11 mouse cellular contexts compared by ENCODE assay signal in the genomic region with DNA sequence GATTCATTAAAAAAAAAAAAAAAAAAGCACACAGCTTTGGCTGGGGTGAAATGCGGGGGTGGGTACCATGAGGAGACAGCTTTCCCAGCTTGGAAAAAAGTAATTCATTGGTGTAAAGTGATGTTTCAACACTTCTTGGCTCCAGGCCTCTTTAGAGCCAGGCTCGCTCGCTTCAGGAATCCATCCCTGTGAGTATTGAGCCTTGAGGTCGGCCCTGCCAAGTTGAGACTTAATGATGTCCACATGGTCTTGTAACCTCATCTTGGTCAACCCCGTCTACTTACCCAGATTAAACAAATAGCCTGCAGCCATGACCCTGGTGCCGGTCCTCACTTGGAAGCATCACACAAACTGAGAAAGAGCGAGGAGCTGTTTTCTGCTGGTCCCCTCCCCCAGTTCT.
DNase-seq lines count a peak whose midpoint lies in the region; ATAC-seq lines count a peak whose summit lies in the region.
"Had no signal": no experiment of that assay in that cellular context is flagged by ENCODE, and none has a peak within 500 bp of the region (broad histone marks: within the 10 kb centered on the region; RNA-seq: fewer than 3 reads in every experiment).

No protein-coding gene starts in this region.

- H3K9ac ChIP-seq in lung, embryonic 15.5 days = no peak overlapping the region
- H3K9ac ChIP-seq: liver, embryonic 14.5 days; stomach, embryonic 15.5 days had no signal

- no peak overlapping the region for H3K4me2 ChIP-seq in lung, embryonic 15.5 days
- H3K4me2 ChIP-seq: stomach, embryonic 15.5 days had no signal

- peak; percentile 90 for DNase-seq in 3T3-L1 (ENCODE audit: low read depth, low spot score)
- peak; percentile 97 for DNase-seq in NIH3T3 (ENCODE audit: low read depth)
- peak; percentile 97 for DNase-seq in fibroblast of lung, adult 2 months (ENCODE audit: low read depth)
- no peak for DNase-seq in cerebellum, adult 11-12 months
- no peak for DNase-seq in layer of hippocampus, adult 11-12 months (ENCODE audit: low spot score)
- DNase-seq in natural killer cell, adult 2 months (ENCODE audit: low spot score in 2 of 2) = no peak
- DNase-seq: kidney, adult 18-20 months; right cerebral cortex, postnatal 25 days had no signal

- H3K4me3 ChIP-seq in lung, embryonic 15.5 days = no peak overlapping the region
- H3K4me3 ChIP-seq: stomach, embryonic 15.5 days had no signal

- H3K4me1 ChIP-seq in lung, embryonic 15.5 days = no peaks in the 10 kb centered on the region

- H3K9me3 ChIP-seq in lung, embryonic 15.5 days = no peaks in the 10 kb centered on the region
- H3K9me3 ChIP-seq: stomach, embryonic 15.5 days had no signal

- peak; percentile 59; the same call in 1 of the 2 replicates for ATAC-seq in lung, embryonic 15.5 days (ENCODE audit: borderline replicate concordance, extremely low read depth, low FRiP score, low TSS enrichment)

- H3K27me3 ChIP-seq in lung, embryonic 15.5 days = no peaks in the 10 kb centered on the region
- H3K27me3 ChIP-seq: stomach, embryonic 15.5 days had no signal

- H3K27ac ChIP-seq in lung, embryonic 15.5 days = no peak overlapping the region
- H3K27ac ChIP-seq: liver, embryonic 14.5 days; stomach, embryonic 15.5 days had no signal

- peaks cover 38% of the 10 kb centered on the region for H3K36me3 ChIP-seq in lung, embryonic 15.5 days

- WGBS in lung, embryonic 15.5 days = 53% methylated on average over 7 of the region's 7 CpGs

Comparison
In these comparisons a context has a peak if more than half of its experiments do, and no peak if none do; other contexts are left out.
1. DNase-seq: peak in 3T3-L1 (single experiment), NIH3T3 (single experiment) and fibroblast of lung, adult 2 months (single experiment); none in cerebellum, adult 11-12 months (single experiment), layer of hippocampus, adult 11-12 months (single experiment) and natural killer cell, adult 2 months (0 of 2).